ENCODE assay signal across 16 mouse cellular contexts in genomic region chr9:60405777-60406176, GRCm38 (mm10).
DNase-seq lines count a peak whose midpoint lies in the region; ATAC-seq and TF ChIP-seq lines count a peak whose summit lies in the region.
"Had no signal": no experiment of that assay in that cellular context is flagged by ENCODE, and none has a peak within 500 bp of the region (broad histone marks: within the 10 kb centered on the region; RNA-seq: fewer than 3 reads in every experiment).

No protein-coding gene starts in this region.

- no peak overlapping the region for H3K4me2 ChIP-seq in kidney, embryonic 14.5 days (replicated peaks; ENCODE audit: low read depth, low read length)
- H3K4me2 ChIP-seq in forebrain, postnatal 0 days (ENCODE audit: low read depth), result no peak overlapping the region
- H3K4me2 ChIP-seq: forebrain, embryonic 12.5 days; heart, embryonic 13.5 days; liver, embryonic 11.5 days had no signal

- TF ChIP-seq CTCF in forebrain, postnatal 0 days (IDR thresholded peaks at IDR 0.05; ENCODE audit: low read depth), result no peak

- no peak overlapping the region for H3K9ac ChIP-seq in kidney, embryonic 14.5 days (ENCODE audit: low read depth, low read length)
- H3K9ac ChIP-seq in forebrain, postnatal 0 days, result no peak overlapping the region
- H3K9ac ChIP-seq: forebrain, embryonic 12.5 days; heart, embryonic 13.5 days had no signal

- H3K4me3 ChIP-seq in kidney, embryonic 14.5 days (ENCODE audit: low read length), result no peak overlapping the region
- no peak overlapping the region for H3K4me3 ChIP-seq in forebrain, postnatal 0 days (ENCODE audit: low read depth, low read length)
- H3K4me3 ChIP-seq: forebrain, embryonic 12.5 days; heart, embryonic 13.5 days; layer of hippocampus, adult 2 months had no signal

- H3K36me3 ChIP-seq in kidney, embryonic 14.5 days (ENCODE audit: control insufficient read depth, insufficient read depth, low read length), result no peaks in the 10 kb centered on the region
- H3K36me3 ChIP-seq in forebrain, postnatal 0 days (ENCODE audit: insufficient read depth), result no peaks in the 10 kb centered on the region
- H3K36me3 ChIP-seq: forebrain, embryonic 12.5 days; heart, embryonic 13.5 days had no signal

- ATAC-seq in common myeloid progenitor, adult 5-6 weeks (replicated peaks; ENCODE audit: low read depth, poor library complexity, severe bottlenecking), result peak; percentile 52
- ATAC-seq in kidney, embryonic 14.5 days (ENCODE audit: low FRiP score, low TSS enrichment), result 0 out of 2 replicates have a peak, but pooled peaks have one; percentile 28
- 0 out of 2 replicates have a peak, but pooled peaks have one; percentile 8 for ATAC-seq in megakaryocyte-erythroid progenitor cell, adult 5-6 weeks (replicated peaks; ENCODE audit: low FRiP score, low TSS enrichment, poor library complexity, severe bottlenecking)
- ATAC-seq in forebrain, postnatal 0 days, result no peak
- no peak for ATAC-seq in granulocyte monocyte progenitor cell, adult 5-6 weeks (replicated peaks; ENCODE audit: poor library complexity, severe bottlenecking)
- ATAC-seq: midbrain, embryonic 16.5 days had no signal

- H3K4me1 ChIP-seq in kidney, embryonic 14.5 days (ENCODE audit: control insufficient read depth, insufficient read depth, low read length), result peaks cover 21% of the 10 kb centered on the region
- no peaks in the 10 kb centered on the region for H3K4me1 ChIP-seq in forebrain, postnatal 0 days (ENCODE audit: insufficient read depth)

- no peak overlapping the region for H3K27ac ChIP-seq in kidney, embryonic 14.5 days (ENCODE audit: low read depth, low read length)
- H3K27ac ChIP-seq in forebrain, postnatal 0 days (ENCODE audit: low read depth, low read length), result no peak overlapping the region
- H3K27ac ChIP-seq: forebrain, embryonic 12.5 days; heart, embryonic 13.5 days; layer of hippocampus, adult 2 months had no signal

- H3K9me3 ChIP-seq in kidney, embryonic 14.5 days (ENCODE audit: control insufficient read depth, low read length), result no peaks in the 10 kb centered on the region
- H3K9me3 ChIP-seq in forebrain, postnatal 0 days (ENCODE audit: low read length), result no peaks in the 10 kb centered on the region
- H3K9me3 ChIP-seq: forebrain, embryonic 12.5 days; heart, embryonic 13.5 days had no signal

- no peaks in the 10 kb centered on the region for H3K27me3 ChIP-seq in kidney, embryonic 14.5 days (ENCODE audit: control insufficient read depth, insufficient read depth, low read length)
- no peaks in the 10 kb centered on the region for H3K27me3 ChIP-seq in forebrain, postnatal 0 days (ENCODE audit: insufficient read depth, low read length)
- H3K27me3 ChIP-seq: forebrain, embryonic 12.5 days; heart, embryonic 13.5 days had no signal

- WGBS in kidney, embryonic 14.5 days, result 12% methylated on average over 7 of the region's 7 CpGs
- 82% methylated on average over 7 of the region's 7 CpGs for WGBS in forebrain, postnatal 0 days

- DNase-seq in lung, postnatal 36 days, result peak; percentile 13
- no peak for DNase-seq in lung, postnatal 25 days (ENCODE audit: low spot score)
- no peak for DNase-seq in B cell, adult 2 months
- no peak for DNase-seq in forebrain, postnatal 0 days
- DNase-seq: gastrocnemius, postnatal 14 days; lung, postnatal 10 days; thymus, postnatal 25 days had no signal

Comparison
In these comparisons a context has a peak if more than half of its experiments do, and no peak if none do; other contexts are left out.
1. ATAC-seq: peak in common myeloid progenitor, adult 5-6 weeks (single experiment), kidney, embryonic 14.5 days (single experiment) and megakaryocyte-erythroid progenitor cell, adult 5-6 weeks (single experiment); none in forebrain, postnatal 0 days (single experiment) and granulocyte monocyte progenitor cell, adult 5-6 weeks (single experiment).